Mouse (Mus musculus): Measurements from ENCODE around the gene Rhag. TPM values are rescaled to one million over a fixed set of nuclear protein-coding genes. Genes with fewer than 3 reads are reported as not detected.

Gene Rhag
- under 1 TPM in 1 of 2 experiments, not detected in 1; 0.04 TPM for polyA plus RNA-seq (2012; fragmentation: generic; extraction: Trizol)

DNA sequence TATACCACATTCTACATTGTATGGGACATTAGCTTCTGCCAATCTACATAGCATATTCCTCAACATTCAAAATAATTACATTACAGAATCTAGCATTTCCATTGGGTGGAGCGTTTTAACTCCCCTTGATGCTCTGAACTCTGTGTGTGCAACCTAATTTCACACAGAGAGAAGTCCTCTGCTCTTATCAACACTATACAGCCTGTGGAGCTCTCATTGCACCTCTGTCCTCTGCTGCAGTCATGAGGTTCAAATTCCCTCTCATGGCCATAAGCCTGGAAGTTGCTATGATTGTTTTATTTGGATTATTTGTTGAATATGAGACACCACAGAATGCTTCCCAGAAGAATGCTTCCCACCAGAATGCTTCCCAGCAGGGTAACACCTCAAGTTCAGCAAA is at the start of gene Rhag:
Gene Rhag (plus strand): TSS at position 193 of the 400 bp plus-strand sequence.

GRCm38 (mm10) chr17:40806953-40807572 is 3.9 kb upstream of the Rhag start, which contains the start of gene Crisp2:
TSS of gene Crisp2 (minus strand) at chr17:40807003.

GRCm38 (mm10) chr17:40879924-40880691 is 69.2 kb downstream of the Rhag start, which contains the start of gene 9130008F23Rik:
TSS of gene 9130008F23Rik (minus strand) at chr17:40880559.

Other genes starting within 250 kb of the Rhag start
- gene Esp6, start 249.6 kb upstream of the Rhag start, polyA plus RNA-seq (2012; fragmentation: generic; extraction: Trizol), result not detected
- gene Esp4, start 212.5 kb upstream of the Rhag start, polyA plus RNA-seq (2012; fragmentation: generic; extraction: Trizol), result not detected
- not detected for gene Esp3, start 179.1 kb upstream of the Rhag start, polyA plus RNA-seq (2012; fragmentation: generic; extraction: Trizol)
- gene Esp1, start 84.0 kb upstream of the Rhag start, polyA plus RNA-seq (2012; fragmentation: generic; extraction: Trizol), result not detected
- not detected for gene Crisp2, start 4.1 kb upstream of the Rhag start, polyA plus RNA-seq (2012; fragmentation: generic; extraction: Trizol)
- gene 9130008F23Rik, start 69.4 kb downstream of the Rhag start, polyA plus RNA-seq (2012; fragmentation: generic; extraction: Trizol), result 1 to 10 TPM in 1 of 2 experiments, under 1 TPM in 1; 0.50 to 1.4 TPM
- gene Glyatl3, start 103.2 kb downstream of the Rhag start, polyA plus RNA-seq (2012; fragmentation: generic; extraction: Trizol), result not detected
- gene Mut, start 123.6 kb downstream of the Rhag start, polyA plus RNA-seq (2012; fragmentation: generic; extraction: Trizol), result 10 to 100 TPM in 1 of 2 experiments, under 1 TPM in 1; 0.76 to 10.7 TPM
- 1 to 10 TPM in 1 of 2 experiments, under 1 TPM in 1; 0.37 to 3.3 TPM for gene Cenpq, start 123.9 kb downstream of the Rhag start, polyA plus RNA-seq (2012; fragmentation: generic; extraction: Trizol)